ENCODE assay signal across 9 mouse cellular contexts in the genomic region with DNA sequence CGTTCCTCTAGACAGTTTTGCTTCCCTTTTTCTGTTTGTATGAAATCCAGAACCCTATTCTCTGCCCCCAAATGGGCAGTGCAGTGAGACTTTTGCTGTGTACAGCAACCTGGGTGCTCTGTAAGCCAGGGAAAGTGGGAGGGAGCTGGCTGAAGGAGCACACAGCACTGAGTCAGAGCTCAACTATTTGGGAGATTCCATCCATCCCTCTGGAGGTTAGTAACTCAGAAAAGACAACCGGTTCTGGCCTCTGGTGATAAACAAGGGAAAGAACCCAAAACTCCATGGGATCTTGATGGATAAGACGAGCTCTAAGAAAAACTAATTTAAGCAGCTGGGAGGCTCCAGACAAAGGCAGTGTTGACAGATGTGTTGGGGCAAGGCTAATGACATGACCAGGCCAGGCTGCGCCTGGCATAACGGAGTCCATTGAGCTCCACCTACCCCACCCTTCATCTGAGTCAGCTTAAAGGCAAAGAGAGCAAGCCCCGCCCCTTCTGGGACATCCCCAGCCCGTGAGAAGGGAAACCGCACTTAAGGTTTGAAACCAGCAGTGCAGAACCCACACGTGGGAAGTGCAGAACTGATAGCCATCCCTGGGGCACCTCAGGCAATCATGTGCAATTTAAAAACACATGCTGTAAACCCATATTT. TPM values are rescaled to one million over a fixed set of nuclear protein-coding genes. Genes with fewer than 3 reads are reported as not detected.
DNase-seq lines count a peak whose midpoint lies in the region; ATAC-seq lines count a peak whose summit lies in the region.
"Had no signal": no experiment of that assay in that cellular context is flagged by ENCODE, and none has a peak within 500 bp of the region (broad histone marks: within the 10 kb centered on the region; RNA-seq: fewer than 3 reads in every experiment).

No protein-coding gene starts in this region.

- ATAC-seq in limb, embryonic 15.5 days (ENCODE audit: insufficient number of reproducible peaks, low FRiP score, low TSS enrichment, low read depth): 0 out of 2 replicates have a peak, but pooled peaks have one; percentile 48
- peak; percentile 63 for ATAC-seq in neural tube, embryonic 13.5 days (ENCODE audit: low read depth)
- ATAC-seq in forebrain, embryonic 13.5 days: no peak

- peak; percentile 47 to 73 for DNase-seq in adrenal gland, adult (ENCODE audit: inconsistent age in 2 of 2, low spot score in 1 of 2)
- no peak for DNase-seq in adrenal gland, postnatal 4 days (ENCODE audit: low spot score in 2 of 2)
- DNase-seq in adrenal gland, postnatal 10 days: peak; percentile 36
- peak; percentile 50 for DNase-seq in heart, adult 8-10 months (ENCODE audit: low spot score)
- DNase-seq in urinary bladder, postnatal 14 days (ENCODE audit: low spot score): peak; percentile 79

- H3K4me1 ChIP-seq in limb, embryonic 15.5 days: peaks cover 10% of the 10 kb centered on the region
- H3K4me1 ChIP-seq in neural tube, embryonic 13.5 days (replicated peaks): peaks cover 11% of the 10 kb centered on the region
- peaks cover 9% of the 10 kb centered on the region for H3K4me1 ChIP-seq in forebrain, embryonic 13.5 days

- WGBS in limb, embryonic 15.5 days: 21% methylated on average over 9 of the region's 9 CpGs
- 41% methylated on average over 9 of the region's 9 CpGs for WGBS in neural tube, embryonic 13.5 days
- 41% methylated on average over 9 of the region's 9 CpGs for WGBS in forebrain, embryonic 13.5 days

- no peak overlapping the region for H3K4me3 ChIP-seq in limb, embryonic 15.5 days
- no peak overlapping the region for H3K4me3 ChIP-seq in neural tube, embryonic 13.5 days
- no peak overlapping the region for H3K4me3 ChIP-seq in forebrain, embryonic 13.5 days
- H3K4me3 ChIP-seq: erythroblast, embryonic 14.5 days had no signal

- H3K27me3 ChIP-seq in limb, embryonic 15.5 days: no peaks in the 10 kb centered on the region
- H3K27me3 ChIP-seq in neural tube, embryonic 13.5 days: no peaks in the 10 kb centered on the region
- no peaks in the 10 kb centered on the region for H3K27me3 ChIP-seq in forebrain, embryonic 13.5 days

- H3K27ac ChIP-seq in limb, embryonic 15.5 days: no peak overlapping the region
- H3K27ac ChIP-seq in neural tube, embryonic 13.5 days (replicated peaks): no peak overlapping the region
- no peak overlapping the region for H3K27ac ChIP-seq in forebrain, embryonic 13.5 days

- no peaks in the 10 kb centered on the region for H3K9me3 ChIP-seq in limb, embryonic 15.5 days
- 0 out of 2 replicates have a peak, but pooled peaks cover 8% of the 10 kb centered on the region for H3K9me3 ChIP-seq in neural tube, embryonic 13.5 days
- no peaks in the 10 kb centered on the region for H3K9me3 ChIP-seq in forebrain, embryonic 13.5 days (replicated peaks)

- no peaks in the 10 kb centered on the region for H3K36me3 ChIP-seq in limb, embryonic 15.5 days
- no peaks in the 10 kb centered on the region for H3K36me3 ChIP-seq in neural tube, embryonic 13.5 days
- H3K36me3 ChIP-seq in forebrain, embryonic 13.5 days (ENCODE audit: poor library complexity, severe bottlenecking): no peaks in the 10 kb centered on the region; the same call in 1 of the 2 replicates

- H3K4me2 ChIP-seq in limb, embryonic 15.5 days: no peak overlapping the region
- no peak overlapping the region for H3K4me2 ChIP-seq in neural tube, embryonic 13.5 days
- no peak overlapping the region for H3K4me2 ChIP-seq in forebrain, embryonic 13.5 days

- H3K9ac ChIP-seq in limb, embryonic 15.5 days: no peak overlapping the region
- no peak overlapping the region for H3K9ac ChIP-seq in neural tube, embryonic 13.5 days
- no peak overlapping the region for H3K9ac ChIP-seq in forebrain, embryonic 13.5 days

RNA-seq across cellular contexts. Expression of gene Nckap5, which starts 13.1 kb away (rescaled TPM):
- 10 to 100 TPM; 70.3 to 75.1 TPM for total RNA-seq in adrenal gland, postnatal 4 days (2021)
- 10 to 100 TPM; 22.6 to 37.4 TPM for total RNA-seq in adrenal gland, postnatal 10 days (2021)
- 10 to 100 TPM in 2 of 4 experiments, 1 to 10 TPM in 2; 6.8 to 11.7 (median 8.7) TPM for total RNA-seq in heart, adult 8-10 months (2022)
- polyA plus RNA-seq in limb, embryonic 15.5 days (2015; fragmentation: Nextera tagmentation; extraction: Ambion mirVana): 11.9 and 12.1 TPM in 2 replicates
- 18.3 and 18.6 TPM in 2 replicates for polyA plus RNA-seq in neural tube, embryonic 13.5 days (2015; fragmentation: Nextera tagmentation; extraction: Ambion mirVana)
- 22.1 and 22.8 TPM in 2 replicates for polyA plus RNA-seq in forebrain, embryonic 13.5 days (2015; fragmentation: Nextera tagmentation; extraction: Ambion mirVana)
- polyA plus RNA-seq: erythroblast, embryonic 14.5 days had no signal

Comparison
In these comparisons a context has a peak if more than half of its experiments do, and no peak if none do; other contexts are left out.
1. DNase-seq: peak in adrenal gland, adult (2 of 2), adrenal gland, postnatal 10 days (single experiment), heart, adult 8-10 months (single experiment) and urinary bladder, postnatal 14 days (single experiment); none in adrenal gland, postnatal 4 days (0 of 2).